In the genomic region with DNA sequence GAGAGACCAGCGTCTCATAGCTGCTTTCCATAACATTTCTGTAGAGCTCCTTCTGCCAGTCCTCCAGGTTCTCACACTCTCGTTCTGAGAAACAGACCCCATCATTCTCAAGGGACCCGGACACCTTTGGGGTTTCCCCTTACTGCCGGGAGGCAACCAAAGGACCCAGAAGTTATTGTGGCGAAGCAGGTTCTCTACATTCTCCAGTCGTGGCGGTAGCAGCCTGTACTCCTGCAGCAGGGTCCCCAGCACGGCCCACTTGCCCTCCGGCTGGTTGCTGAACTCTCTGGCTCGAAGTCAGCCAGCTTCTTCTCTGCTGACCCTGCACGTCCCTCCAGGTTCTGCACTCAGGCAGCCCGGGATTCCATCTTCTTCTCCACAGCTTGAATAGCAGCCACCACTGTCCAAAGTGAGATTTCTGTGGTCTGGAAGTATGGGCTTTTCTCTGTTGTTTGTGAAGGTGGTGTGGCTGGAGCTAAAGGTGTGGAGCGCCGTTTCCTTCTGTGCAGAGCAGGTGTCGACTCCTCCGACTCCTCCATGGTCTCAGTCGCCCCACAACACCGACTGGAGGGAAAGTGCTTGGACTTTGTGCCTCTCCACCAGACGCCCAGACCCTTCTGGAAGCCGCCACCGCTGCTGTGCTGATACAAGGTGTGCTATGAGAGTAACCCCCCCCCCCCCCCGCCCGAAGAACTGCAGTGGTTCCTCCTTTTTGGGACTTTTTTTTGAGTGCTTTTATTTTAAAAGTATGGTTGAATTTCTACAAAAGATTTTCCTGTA, we compare ENCODE assay signal across 12 mouse cellular contexts.
"Had no signal": no experiment of that assay in that cellular context is flagged by ENCODE, and none has a peak within 500 bp of the region (broad histone marks: within the 10 kb centered on the region; RNA-seq: fewer than 3 reads in every experiment).

No protein-coding gene starts in this region.

- H3K27ac ChIP-seq: layer of hippocampus, adult 2 months; left cerebral cortex, adult 2 months; limb, embryonic 10.5 days; liver, embryonic 15.5 days; midbrain, embryonic 12.5 days; stomach, embryonic 15.5 days had no signal

- DNase-seq: kidney, postnatal 4 days; lung, embryonic 14.5 days; lung, postnatal 10 days; lung, postnatal 4 days; right cerebral cortex, postnatal 14 days had no signal

- H3K36me3 ChIP-seq: limb, embryonic 10.5 days; liver, embryonic 15.5 days; midbrain, embryonic 12.5 days; stomach, embryonic 15.5 days had no signal

- H3K4me1 ChIP-seq: stomach, embryonic 15.5 days had no signal

- H3K4me3 ChIP-seq: left cerebral cortex, adult 2 months; limb, embryonic 10.5 days; midbrain, embryonic 12.5 days; stomach, embryonic 15.5 days had no signal

- H3K27me3 ChIP-seq: liver, embryonic 15.5 days; megakaryocyte, embryonic 14.5 days; midbrain, embryonic 12.5 days; stomach, embryonic 15.5 days had no signal

- H3K9ac ChIP-seq: liver, embryonic 15.5 days; lung, embryonic 14.5 days; midbrain, embryonic 12.5 days; stomach, embryonic 15.5 days had no signal

- H3K9me3 ChIP-seq: limb, embryonic 10.5 days; liver, embryonic 15.5 days; megakaryocyte, embryonic 14.5 days; midbrain, embryonic 12.5 days; stomach, embryonic 15.5 days had no signal
